Comparison of ENCODE assay signal across 30 mouse cellular contexts in the genomic region with DNA sequence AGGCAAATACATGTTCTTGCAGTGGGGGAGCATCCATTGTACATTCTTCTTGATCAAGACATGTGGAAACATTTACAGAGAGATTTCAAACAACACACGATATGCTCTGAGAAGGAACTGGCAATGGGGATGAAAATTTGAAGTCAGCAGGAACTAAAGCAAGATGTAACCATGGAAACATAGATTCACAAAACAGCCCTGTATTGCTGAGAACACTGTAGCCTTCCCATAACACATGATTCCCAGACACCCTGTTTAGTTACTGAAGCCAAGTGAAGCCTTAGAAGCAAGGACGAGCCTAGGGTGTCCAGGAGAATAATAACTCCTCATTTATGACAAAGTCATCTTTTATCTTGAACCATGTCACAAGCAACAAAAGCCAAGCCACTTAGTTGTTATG.
A peak's percentile ranks its signal among the peaks of the same experiment; 100 is the strongest.
DNase-seq lines count a peak whose midpoint lies in the region; ATAC-seq lines count a peak whose summit lies in the region.
"Had no signal": no experiment of that assay in that cellular context is flagged by ENCODE, and none has a peak within 500 bp of the region (broad histone marks: within the 10 kb centered on the region; RNA-seq: fewer than 3 reads in every experiment).

No protein-coding gene starts in this region.

- H3K4me3 ChIP-seq in forebrain, embryonic 14.5 days (ENCODE audit: low read depth, low read length), result no peak overlapping the region
- H3K4me3 ChIP-seq in forebrain, embryonic 11.5 days (ENCODE audit: low read depth, low read length), result no peak overlapping the region
- no peak overlapping the region for H3K4me3 ChIP-seq in midbrain, embryonic 16.5 days (ENCODE audit: low read depth, low read length)
- no peak overlapping the region for H3K4me3 ChIP-seq in midbrain, embryonic 10.5 days
- H3K4me3 ChIP-seq: embryonic facial prominence, embryonic 15.5 days; heart, embryonic 13.5 days; hindbrain, embryonic 12.5 days; left cerebral cortex, adult 2 months; midbrain, embryonic 12.5 days had no signal

- H3K27me3 ChIP-seq in forebrain, embryonic 14.5 days (replicated peaks; ENCODE audit: control insufficient read depth, insufficient read depth, low read length), result no peaks in the 10 kb centered on the region
- H3K27me3 ChIP-seq in forebrain, embryonic 11.5 days (ENCODE audit: control insufficient read depth, insufficient read depth, low read length), result no peaks in the 10 kb centered on the region
- H3K27me3 ChIP-seq in midbrain, embryonic 16.5 days (ENCODE audit: control insufficient read depth, insufficient read depth, low read depth, low read length), result no peaks in the 10 kb centered on the region
- H3K27me3 ChIP-seq in midbrain, embryonic 10.5 days (ENCODE audit: low read depth, poor library complexity, severe bottlenecking), result no peaks in the 10 kb centered on the region
- H3K27me3 ChIP-seq: embryonic facial prominence, embryonic 15.5 days; heart, embryonic 13.5 days; hindbrain, embryonic 12.5 days; midbrain, embryonic 12.5 days; Patski had no signal

- H3K27ac ChIP-seq in forebrain, embryonic 14.5 days (ENCODE audit: low read depth, low read length), result no peak overlapping the region
- no peak overlapping the region for H3K27ac ChIP-seq in forebrain, embryonic 11.5 days (ENCODE audit: low read depth, low read length)
- no peak overlapping the region; the same call in 1 of the 2 replicates for H3K27ac ChIP-seq in midbrain, embryonic 16.5 days (ENCODE audit: low read length)
- H3K27ac ChIP-seq in midbrain, embryonic 10.5 days (replicated peaks), result no peak overlapping the region
- H3K27ac ChIP-seq: embryonic facial prominence, embryonic 15.5 days; heart, embryonic 13.5 days; hindbrain, embryonic 12.5 days; left cerebral cortex, adult 2 months; macrophage; midbrain, embryonic 12.5 days had no signal

- H3K9ac ChIP-seq in forebrain, embryonic 14.5 days (ENCODE audit: low read length), result no peak overlapping the region
- no peak overlapping the region for H3K9ac ChIP-seq in forebrain, embryonic 11.5 days (ENCODE audit: low read length)
- H3K9ac ChIP-seq in midbrain, embryonic 16.5 days (ENCODE audit: low read depth, low read length), result no peak overlapping the region
- H3K9ac ChIP-seq: embryonic facial prominence, embryonic 15.5 days; heart, embryonic 13.5 days; hindbrain, embryonic 12.5 days; liver, postnatal 0 days; midbrain, embryonic 12.5 days had no signal

- no peaks in the 10 kb centered on the region for H3K36me3 ChIP-seq in forebrain, embryonic 14.5 days (ENCODE audit: control insufficient read depth, insufficient read depth, low read length)
- H3K36me3 ChIP-seq in forebrain, embryonic 11.5 days (ENCODE audit: control insufficient read depth, insufficient read depth, low read length), result no peaks in the 10 kb centered on the region
- no peaks in the 10 kb centered on the region for H3K36me3 ChIP-seq in midbrain, embryonic 16.5 days (ENCODE audit: control insufficient read depth, insufficient read depth, low read length)
- H3K36me3 ChIP-seq in midbrain, embryonic 10.5 days, result no peaks in the 10 kb centered on the region
- H3K36me3 ChIP-seq: embryonic facial prominence, embryonic 15.5 days; heart, embryonic 13.5 days; hindbrain, embryonic 12.5 days; midbrain, embryonic 12.5 days had no signal

- no peaks in the 10 kb centered on the region for H3K9me3 ChIP-seq in forebrain, embryonic 14.5 days (replicated peaks; ENCODE audit: control insufficient read depth, low read length)
- H3K9me3 ChIP-seq in forebrain, embryonic 11.5 days (ENCODE audit: control insufficient read depth, low read length), result no peaks in the 10 kb centered on the region
- no peaks in the 10 kb centered on the region for H3K9me3 ChIP-seq in midbrain, embryonic 16.5 days (replicated peaks; ENCODE audit: control insufficient read depth, low read length, poor library complexity, severe bottlenecking)
- H3K9me3 ChIP-seq in midbrain, embryonic 10.5 days (replicated peaks), result no peaks in the 10 kb centered on the region
- H3K9me3 ChIP-seq: embryonic facial prominence, embryonic 15.5 days; heart, embryonic 13.5 days; hindbrain, embryonic 12.5 days; midbrain, embryonic 12.5 days had no signal

- H3K4me2 ChIP-seq in forebrain, embryonic 14.5 days (ENCODE audit: low read length), result no peak overlapping the region
- no peak overlapping the region for H3K4me2 ChIP-seq in forebrain, embryonic 11.5 days (ENCODE audit: low read depth, low read length, severe bottlenecking)
- no peak overlapping the region for H3K4me2 ChIP-seq in midbrain, embryonic 16.5 days (ENCODE audit: low read length)
- H3K4me2 ChIP-seq: embryonic facial prominence, embryonic 15.5 days; heart, embryonic 13.5 days; hindbrain, embryonic 12.5 days; liver, embryonic 11.5 days; midbrain, embryonic 12.5 days had no signal

- no peaks in the 10 kb centered on the region for H3K4me1 ChIP-seq in forebrain, embryonic 14.5 days (ENCODE audit: control insufficient read depth, insufficient read depth, low read length)
- H3K4me1 ChIP-seq in forebrain, embryonic 11.5 days (replicated peaks; ENCODE audit: control insufficient read depth, insufficient read depth, low read length), result no peaks in the 10 kb centered on the region
- peaks cover 3% of the 10 kb centered on the region; the same call in 1 of the 2 replicates for H3K4me1 ChIP-seq in midbrain, embryonic 16.5 days (ENCODE audit: control insufficient read depth, insufficient read depth, low read length)
- no peaks in the 10 kb centered on the region for H3K4me1 ChIP-seq in midbrain, embryonic 10.5 days
- H3K4me1 ChIP-seq: embryonic facial prominence, embryonic 15.5 days; heart, embryonic 13.5 days; hindbrain, embryonic 12.5 days; midbrain, embryonic 12.5 days had no signal

- 79% methylated on average over 2 of the region's 2 CpGs for WGBS in forebrain, embryonic 14.5 days
- 92% methylated on average over 2 of the region's 2 CpGs for WGBS in forebrain, embryonic 11.5 days
- 31% methylated on average over 2 of the region's 2 CpGs for WGBS in midbrain, embryonic 16.5 days
- 86% methylated on average over 2 of the region's 2 CpGs for WGBS in midbrain, embryonic 10.5 days

- peak; percentile 22 for DNase-seq in forebrain, embryonic 14.5 days (ENCODE audit: low spot score)
- DNase-seq in forebrain, embryonic 11.5 days (ENCODE audit: low spot score), result no peak
- DNase-seq in layer of hippocampus, adult 11-12 months (ENCODE audit: low spot score), result peak; percentile 3
- DNase-seq in layer of hippocampus, adult 9-10 months (ENCODE audit: low spot score), result no peak
- DNase-seq in midbrain, embryonic 10.5 days (ENCODE audit: low spot score), result no peak
- no peak for DNase-seq in heart, adult 8-10 months (ENCODE audit: low spot score)
- DNase-seq: adrenal gland, postnatal 36 days; cerebellum, adult 2 months; cerebellum, postnatal 25 days; gastrocnemius, postnatal 25 days; heart, adult 18-20 months; heart, postnatal 14 days; kidney, postnatal 25 days; liver, postnatal 0 days; right cerebral cortex, adult 18-20 months; right cerebral cortex, postnatal 4 days; thymus, adult 18-20 months; thymus, postnatal 36 days had no signal

- ATAC-seq in forebrain, embryonic 14.5 days, result peak; percentile 42; the same call in 1 of the 2 replicates
- no peak for ATAC-seq in forebrain, embryonic 11.5 days (replicated peaks; ENCODE audit: low FRiP score)
- peak; percentile 86 for ATAC-seq in midbrain, embryonic 16.5 days
- no peak for ATAC-seq in CD4-positive, CD25-positive, alpha-beta regulatory T cell, adult 4 months
- ATAC-seq: intestine, embryonic 16.5 days; liver, postnatal 0 days; lung, postnatal 0 days; Patski had no signal

Comparison
In these comparisons a context has a peak if more than half of its experiments do, and no peak if none do; other contexts are left out.
1. ATAC-seq: peak in forebrain, embryonic 14.5 days (single experiment) and midbrain, embryonic 16.5 days (single experiment); none in forebrain, embryonic 11.5 days (single experiment) and CD4-positive, CD25-positive, alpha-beta regulatory T cell, adult 4 months (single experiment).
2. DNase-seq: peak in forebrain, embryonic 14.5 days (single experiment) and layer of hippocampus, adult 11-12 months (single experiment); none in forebrain, embryonic 11.5 days (single experiment), layer of hippocampus, adult 9-10 months (single experiment), midbrain, embryonic 10.5 days (single experiment) and heart, adult 8-10 months (single experiment).